Mouse (Mus musculus) MEL (cell line): ENCODE measurements around the gene Hoxa5. TPM values are rescaled to one million over a fixed set of nuclear protein-coding genes. Genes with fewer than 3 reads are reported as not detected.

Experiments used
- DNase-seq: peaks from one replicate; pipeline ENCODE4 v3.0.0; 2011; ENCODE audit warnings: low read depth, low spot score
- H3K27ac ChIP-seq: 2 replicates; pipeline ENCODE4 v1.5.1; 2012; ENCODE audit warnings: low read depth, mild to moderate bottlenecking, control low read depth, low read length, moderate library complexity; ENCODE audit not compliant: control insufficient read depth
- H3K27me3 ChIP-seq, 2 experiments: fragments of 150-350 bp in 1 of 2; sonication (generic) in 1 of 2; 2 replicates each; pipeline ENCODE4 v1.6.1; 2012; ENCODE audit warnings: low read length in 2 of 2, mild to moderate bottlenecking in 2 of 2, improper control_type of control experiment in 1 of 2, moderate library complexity in 1 of 2; ENCODE audit not compliant: insufficient read depth in 2 of 2, control insufficient read depth in 1 of 2
- H3K36me3 ChIP-seq, 2 experiments: 2 replicates each; pipeline ENCODE4 v1.6.1; 2012 to 2014; ENCODE audit warnings: low read length in 2 of 2, improper control_type of control experiment in 1 of 2, inconsistent platforms in 1 of 2, mild to moderate bottlenecking in 1 of 2; ENCODE audit not compliant: insufficient read depth in 2 of 2, control insufficient read depth in 1 of 2
- H3K4me1 ChIP-seq, 2 experiments: fragments of 150-350 bp in 1 of 2; sonication (generic) in 1 of 2; 2 replicates each; pipeline ENCODE4 v1.6.1; 2012; ENCODE audit warnings: low read length in 2 of 2, improper control_type of control experiment in 1 of 2, mild to moderate bottlenecking in 1 of 2; ENCODE audit not compliant: insufficient read depth in 2 of 2, control insufficient read depth in 1 of 2
- H3K4me3 ChIP-seq, 2 experiments: fragments of 150-350 bp in 1 of 2; sonication (generic) in 1 of 2; 2 replicates each; pipeline ENCODE4 v1.5.1; 2012; ENCODE audit warnings: low read depth in 2 of 2, low read length in 2 of 2, mild to moderate bottlenecking in 2 of 2, moderate library complexity in 2 of 2, control low read depth in 1 of 2, improper control_type of control experiment in 1 of 2; ENCODE audit not compliant: control insufficient read depth in 1 of 2, insufficient read depth in 1 of 2
- H3K79me2 ChIP-seq: 2 replicates; pipeline ENCODE4 v1.6.1; 2012; ENCODE audit warnings: mild to moderate bottlenecking, low read length, moderate library complexity; ENCODE audit not compliant: control insufficient read depth, poor library complexity, insufficient read depth
- H3K9ac ChIP-seq: 2 replicates; pipeline ENCODE4 v1.6.1; 2012; ENCODE audit warnings: low read depth, mild to moderate bottlenecking, control low read depth, low read length, moderate library complexity; ENCODE audit not compliant: control insufficient read depth, poor library complexity, severe bottlenecking
- H3K9me3 ChIP-seq: fragments of 150-350 bp; sonication (generic); replicated peaks from 2 replicates; pipeline ENCODE4 v1.6.1; 2012; ENCODE audit warnings: mild to moderate bottlenecking, low read length, improper control_type of control experiment, moderate library complexity; ENCODE audit not compliant: insufficient read depth
- BHLHE40 ChIP-seq: IDR thresholded peaks from 2 replicates; pipeline ENCODE4 v1.6.1; 2012; ENCODE audit warnings: low read depth, mild to moderate bottlenecking, inconsistent platforms, low read length, improper control_type of control experiment, borderline replicate concordance
- CHD2 ChIP-seq: IDR thresholded peaks from 2 replicates; pipeline ENCODE4 v1.6.1; 2011; ENCODE audit warnings: low read length, improper control_type of control experiment
- CTCF ChIP-seq, 3 experiments: IDR thresholded peaks in 2 of 3; conservative IDR thresholded peaks in 1 of 3; 2 replicates each; pipeline ENCODE4 v1.5.1; 2011 to 2012; ENCODE audit warnings: low read length in 3 of 3, low read depth in 2 of 3, mild to moderate bottlenecking in 2 of 3, improper control_type of control experiment in 1 of 3, inconsistent platforms in 1 of 3, mixed read lengths in 1 of 3, moderate library complexity in 1 of 3; ENCODE audit not compliant: control insufficient read depth in 1 of 3, insufficient read depth in 1 of 3, poor library complexity in 1 of 3, severe bottlenecking in 1 of 3
- E2F4 ChIP-seq: IDR thresholded peaks from 2 replicates; pipeline ENCODE4 v1.6.1; 2011; ENCODE audit warnings: low read depth, low read length, improper control_type of control experiment, borderline replicate concordance
- ETS1 ChIP-seq: IDR thresholded peaks from 2 replicates; pipeline ENCODE4 v1.6.1; 2012; ENCODE audit warnings: low read depth, mild to moderate bottlenecking, inconsistent platforms, low read length, improper control_type of control experiment, moderate library complexity
- GATA1 ChIP-seq: IDR thresholded peaks from 2 replicates; pipeline ENCODE4 v1.6.1; 2011; ENCODE audit warnings: low read depth, low read length, improper control_type of control experiment
- HCFC1 ChIP-seq: IDR thresholded peaks from 2 replicates; pipeline ENCODE4 v1.6.1; 2012; ENCODE audit warnings: low read depth, mild to moderate bottlenecking, inconsistent platforms, low read length, improper control_type of control experiment, moderate library complexity
- JUND ChIP-seq: IDR thresholded peaks from 2 replicates; pipeline ENCODE4 v1.6.1; 2011; ENCODE audit warnings: low read depth, mild to moderate bottlenecking, improper control_type of control experiment, low read length
- MAX ChIP-seq: IDR thresholded peaks from 2 replicates; pipeline ENCODE4 v1.6.1; 2011; ENCODE audit warnings: low read length, improper control_type of control experiment
- MAZ ChIP-seq: IDR thresholded peaks from 2 replicates; pipeline ENCODE4 v1.6.1; 2012; ENCODE audit warnings: low read depth, mild to moderate bottlenecking, inconsistent platforms, low read length, improper control_type of control experiment
- MYC ChIP-seq: IDR thresholded peaks from 2 replicates; pipeline ENCODE4 v1.6.1; 2011; ENCODE audit warnings: low read depth, mild to moderate bottlenecking, low read length, improper control_type of control experiment, moderate library complexity
- POLR2A ChIP-seq, 2 experiments: IDR thresholded peaks; 2 replicates each; pipeline ENCODE4 v1.6.1; 2011 to 2012; ENCODE audit warnings: low read length in 2 of 2, mild to moderate bottlenecking in 2 of 2, control low read depth in 1 of 2, improper control_type of control experiment in 1 of 2, low read depth in 1 of 2, moderate library complexity in 1 of 2; ENCODE audit not compliant: control insufficient read depth in 1 of 2, insufficient read depth in 1 of 2, poor library complexity in 1 of 2
- POLR2AphosphoS2 ChIP-seq: IDR thresholded peaks from 2 replicates; pipeline ENCODE4 v1.6.1; 2011; ENCODE audit warnings: low read length, improper control_type of control experiment
- POLR2AphosphoS5 ChIP-seq: IDR thresholded peaks from 2 replicates; pipeline ENCODE4 v1.6.1; 2012; ENCODE audit warnings: low read depth, borderline replicate concordance, mild to moderate bottlenecking, inconsistent platforms, low read length, moderate library complexity, mixed read lengths
- RAD21 ChIP-seq: IDR thresholded peaks from 2 replicates; pipeline ENCODE4 v1.6.1; 2011; ENCODE audit warnings: mild to moderate bottlenecking, low read depth, low read length, improper control_type of control experiment
- RCOR1 ChIP-seq: IDR thresholded peaks from 2 replicates; pipeline ENCODE4 v1.6.1; 2012; ENCODE audit warnings: low read depth, mild to moderate bottlenecking, inconsistent platforms, low read length, improper control_type of control experiment
- SIN3A ChIP-seq: IDR thresholded peaks from 2 replicates; pipeline ENCODE4 v1.6.1; 2012; ENCODE audit warnings: low read length, improper control_type of control experiment, inconsistent platforms
- SMC3 ChIP-seq: IDR thresholded peaks from 2 replicates; pipeline ENCODE4 v1.6.1; 2011; ENCODE audit warnings: low read depth, low read length, improper control_type of control experiment
- USF1 ChIP-seq: IDR thresholded peaks from 2 replicates; pipeline ENCODE4 v1.6.1; 2014; ENCODE audit warnings: low read depth, mild to moderate bottlenecking, inconsistent platforms, low read length, improper control_type of control experiment, moderate library complexity
- ZC3H11A ChIP-seq: IDR thresholded peaks from 2 replicates; pipeline ENCODE4 v1.6.1; 2012; ENCODE audit warnings: low read depth, mild to moderate bottlenecking, inconsistent platforms, low read length, improper control_type of control experiment
- ZKSCAN1 ChIP-seq: IDR thresholded peaks from 2 replicates; pipeline ENCODE4 v1.6.1; 2012; ENCODE audit warnings: low read depth, mild to moderate bottlenecking, inconsistent platforms, low read length, improper control_type of control experiment, moderate library complexity
- ZMIZ1 ChIP-seq: IDR thresholded peaks from 2 replicates; pipeline ENCODE4 v1.6.1; 2012; ENCODE audit warnings: low read depth, mild to moderate bottlenecking, inconsistent platforms, low read length, improper control_type of control experiment, moderate library complexity
- ZNF384 ChIP-seq: IDR thresholded peaks from 2 replicates; pipeline ENCODE4 v1.6.1; 2012; ENCODE audit warnings: low read depth, mild to moderate bottlenecking, inconsistent platforms, low read length, improper control_type of control experiment
- polyA plus RNA-seq, 2 experiments: library from polyadenylated mRNA; stranded (reverse) in 1 of 2; unstranded in 1 of 2; fragments of >175 nt in 1 of 2; fragments of >200 nt in 1 of 2; gene quantifications; 2 replicates each; pipeline versions ENCODE4 v1.2.1 to v1.2.4; 2012; ENCODE audit warnings: low replicate concordance in 2 of 2, low read depth in 1 of 2; ENCODE audit not compliant: insufficient read length in 2 of 2, insufficient read depth in 1 of 2, missing spikeins in 1 of 2
- total RNA-seq: library from RNA; depleted of rRNA; stranded (reverse); fragments of 300-350 nt; gene quantifications from 2 replicates; pipeline ENCODE4 v1.2.3, GENCODE M21; 2012

Hoxa5 gene
- total and polyA plus RNA-seq, 3 experiments: not detected

DNA sequence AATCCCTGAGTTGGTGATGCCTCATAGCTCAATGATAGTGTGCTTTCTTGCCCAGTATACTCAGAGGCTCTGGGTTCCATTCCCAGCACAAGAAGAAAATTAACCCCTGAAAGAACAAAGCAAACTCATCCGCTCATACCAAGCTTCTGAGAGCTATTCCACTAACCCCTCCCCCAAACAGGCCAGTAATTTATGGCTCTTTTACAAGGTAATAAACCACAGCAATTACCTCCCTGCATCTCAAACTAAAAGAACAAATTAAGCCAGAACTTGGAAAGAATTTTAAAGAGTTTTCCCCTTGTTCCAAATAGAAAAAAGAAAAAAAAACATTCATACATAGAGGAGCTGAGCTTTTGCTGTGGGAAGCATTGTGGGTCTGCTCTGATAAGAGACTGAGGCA, 21.6 kb downstream of the Hoxa5 start:
- Histone ChIP-seq H3K9me3 (no peaks in the 10 kb centered on the region), H3K9ac (no peak overlapping the region), H3K4me3 (no peak overlapping the region), H3K36me3 (no peaks in the 10 kb centered on the region), H3K27ac (no peak overlapping the region)
- no peak for TF ChIP-seq E2F4
- TF ChIP-seq ZMIZ1: no peak
- TF ChIP-seq ETS1: no peak
- TF ChIP-seq ZC3H11A: no peak
- TF ChIP-seq POLR2AphosphoS5: no peak
- no peak for TF ChIP-seq CHD2
- TF ChIP-seq MYC: no peak
- TF ChIP-seq POLR2AphosphoS2: no peak
- no peak for TF ChIP-seq BHLHE40
- TF ChIP-seq, all 39 proteins: peak for 0
- no peak for DNase-seq
- H3K27me3 ChIP-seq: no peaks in the 10 kb centered on the region
- no peaks in the 10 kb centered on the region for H3K79me2 ChIP-seq
- no peaks in the 10 kb centered on the region for H3K4me1 ChIP-seq

DNA sequence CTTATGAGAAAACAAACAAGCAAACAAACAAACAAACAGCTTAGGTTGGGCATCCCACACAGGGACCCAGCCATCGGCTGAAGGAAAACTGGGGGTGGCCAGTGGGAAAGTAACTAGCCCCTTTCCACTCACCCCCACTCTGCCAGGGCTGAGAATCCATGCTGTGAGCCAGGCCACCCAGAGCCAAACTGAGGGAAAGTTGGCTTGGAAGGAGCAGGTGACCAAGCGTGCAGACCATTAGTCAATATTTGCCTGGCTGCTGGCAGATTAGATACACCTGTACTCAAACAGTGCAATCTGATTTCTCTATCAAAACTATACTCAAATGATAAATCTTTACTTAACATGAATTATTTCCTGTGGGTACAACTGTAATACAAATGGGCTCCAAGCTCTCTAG, 22.4 kb downstream of the Hoxa5 start:
- H3K4me3 ChIP-seq: no peak overlapping the region
- no peaks in the 10 kb centered on the region for H3K27me3 ChIP-seq
- no peaks in the 10 kb centered on the region for H3K9me3 ChIP-seq
- no peak overlapping the region for H3K27ac ChIP-seq
- TF ChIP-seq CTCF (IDR thresholded peaks at IDR 0.05 in 2 of 3, conservative IDR thresholded peaks at IDR 0.05 in 1 of 3; ENCODE audit: control insufficient read depth in 1 of 3, insufficient read depth in 1 of 3, low read depth in 2 of 3, low read length in 3 of 3, poor library complexity in 1 of 3, severe bottlenecking in 1 of 3): no peak
- TF ChIP-seq GATA1: no peak
- no peak for TF ChIP-seq CHD2
- TF ChIP-seq ETS1: no peak
- TF ChIP-seq POLR2A (IDR thresholded peaks at IDR 0.05; ENCODE audit: control insufficient read depth in 1 of 2, insufficient read depth in 1 of 2, low read depth in 1 of 2, low read length in 2 of 2, poor library complexity in 1 of 2): no peak
- TF ChIP-seq MAX: no peak
- no peak for TF ChIP-seq RCOR1
- no peak for TF ChIP-seq SMC3
- no peak for TF ChIP-seq HCFC1
- TF ChIP-seq ZC3H11A: no peak
- no peak for TF ChIP-seq RAD21
- no peak for TF ChIP-seq ZKSCAN1
- TF ChIP-seq USF1: no peak
- no peak for TF ChIP-seq JUND
- TF ChIP-seq SIN3A: no peak
- no peak for TF ChIP-seq MAZ
- no peak for TF ChIP-seq ZNF384
- TF ChIP-seq POLR2AphosphoS5: no peak
- TF ChIP-seq, all 39 proteins: peak for 0
- Histone ChIP-seq H3K9ac (no peak overlapping the region), H3K36me3 (no peaks in the 10 kb centered on the region), H3K4me1 (no peaks in the 10 kb centered on the region), H3K79me2 (no peaks in the 10 kb centered on the region)
- DNase-seq: no peak
